Mouse (Mus musculus): Measurements from ENCODE around the gene Sart1. TPM values are rescaled to one million over a fixed set of nuclear protein-coding genes. Genes with fewer than 3 reads are reported as not detected.

The Sart1 gene
- polyA plus RNA-seq, 1 experiment from 2014 or later, result 72.5 TPM

GRCm38 (mm10) chr19:5337975-5338374, 50.5 kb downstream of the Sart1 start:
- 8% methylated on average over 5 of the region's 5 CpGs for WGBS (ENCODE audit: insufficient replicate concordance)
- H3K4me2 ChIP-seq, result no peak overlapping the region
- 0 out of 2 replicates have a peak, but pooled peaks cover 4% of the 10 kb centered on the region for H3K27me3 ChIP-seq (replicated peaks)
- no peak overlapping the region for H3K27ac ChIP-seq
- no peaks in the 10 kb centered on the region for H3K4me1 ChIP-seq
- H3K9ac ChIP-seq, result no peak overlapping the region
- no peaks in the 10 kb centered on the region for H3K9me3 ChIP-seq (replicated peaks)
- ATAC-seq, result no peak
- H3K36me3 ChIP-seq, result no peaks in the 10 kb centered on the region
- no peak overlapping the region for H3K4me3 ChIP-seq

- no peak within 1 kb of the TSS for H3K4me3 ChIP-seq
- H3K27ac ChIP-seq, result no peak within 1 kb of the TSS
- H3K4me2 ChIP-seq, result no peak within 1 kb of the TSS
- H3K4me1 ChIP-seq, result no peaks in the 10 kb centered on the region
- no peaks in the 10 kb centered on the region for H3K36me3 ChIP-seq
- no peak within 1 kb of the TSS for H3K9ac ChIP-seq
- WGBS (ENCODE audit: insufficient replicate concordance), result 71% methylated on average over 6 of the region's 6 CpGs
- no peaks in the 10 kb centered on the region for H3K9me3 ChIP-seq (replicated peaks)
- no peaks in the 10 kb centered on the region for H3K27me3 ChIP-seq (replicated peaks)
- no peak for ATAC-seq
Measured at GRCm38 (mm10) chr19:5335441-5335840, 53.1 kb downstream of the Sart1 start, which contains the start of gene Catsper1. Gene Catsper1, plus strand, starts transcription at chr19:5335741.

GRCm38 (mm10) chr19:5334741-5335140, 53.8 kb downstream of the Sart1 start:
- no peak for ATAC-seq
- H3K4me2 ChIP-seq, result no peak overlapping the region
- no peak overlapping the region for H3K9ac ChIP-seq
- no peak overlapping the region for H3K27ac ChIP-seq
- no peaks in the 10 kb centered on the region for H3K4me1 ChIP-seq
- no peaks in the 10 kb centered on the region for H3K9me3 ChIP-seq (replicated peaks)
- 60% methylated on average over 5 of the region's 5 CpGs for WGBS (ENCODE audit: insufficient replicate concordance)
- no peak overlapping the region for H3K4me3 ChIP-seq
- no peaks in the 10 kb centered on the region for H3K27me3 ChIP-seq (replicated peaks)
- no peaks in the 10 kb centered on the region for H3K36me3 ChIP-seq

- no peak overlapping the region for H3K4me2 ChIP-seq
- H3K36me3 ChIP-seq, result no peaks in the 10 kb centered on the region
- H3K9ac ChIP-seq, result no peak overlapping the region
- 60% methylated on average over 19 of the region's 19 CpGs for WGBS (ENCODE audit: insufficient replicate concordance)
- no peaks in the 10 kb centered on the region for H3K9me3 ChIP-seq (replicated peaks)
- H3K27ac ChIP-seq, result no peak overlapping the region
- ATAC-seq, result no peak
- peaks cover 4% of the 10 kb centered on the region; the same call in 1 of the 2 replicates for H3K27me3 ChIP-seq (replicated peaks)
- no peak overlapping the region for H3K4me3 ChIP-seq
- H3K4me1 ChIP-seq, result no peaks in the 10 kb centered on the region
Measured at GRCm38 (mm10) chr19:5327970-5328369, 60.5 kb downstream of the Sart1 start.

Other genes with a start within 250 kb of the Sart1 start
- gene Pacs1, start 115.6 kb downstream of the Sart1 start, polyA plus RNA-seq (2016; fragmentation: Nextera tagmentation; extraction: Ambion mirVana), result 17.2 and 19.7 TPM in 2 replicates
- gene Sf3b2, start 93.2 kb downstream of the Sart1 start, polyA plus RNA-seq (2016; fragmentation: Nextera tagmentation; extraction: Ambion mirVana), result 183 and 187 TPM in 2 replicates
- 0.29 and 0.54 TPM in 2 replicates for gene Gal3st3, start 90.4 kb downstream of the Sart1 start, polyA plus RNA-seq (2016; fragmentation: Nextera tagmentation; extraction: Ambion mirVana)
- gene Catsper1, start 53.0 kb downstream of the Sart1 start, polyA plus RNA-seq (2016; fragmentation: Nextera tagmentation; extraction: Ambion mirVana), result not detected in 2 replicates
- not detected in 2 replicates for gene Cst6, start 39.1 kb downstream of the Sart1 start, polyA plus RNA-seq (2016; fragmentation: Nextera tagmentation; extraction: Ambion mirVana)
- 50.3 and 54.0 TPM in 2 replicates for gene Eif1ad, start 22.0 kb downstream of the Sart1 start, polyA plus RNA-seq (2016; fragmentation: Nextera tagmentation; extraction: Ambion mirVana)
- 365 and 372 TPM in 2 replicates for gene Banf1, start 21.5 kb downstream of the Sart1 start, polyA plus RNA-seq (2016; fragmentation: Nextera tagmentation; extraction: Ambion mirVana)
- gene Tsga10ip, start 13.8 kb upstream of the Sart1 start, polyA plus RNA-seq (2016; fragmentation: Nextera tagmentation; extraction: Ambion mirVana), result 0.22 TPM in 1 of 2 replicates, not detected in the other
- 108 TPM in 2 replicates for gene Drap1, start 36.3 kb upstream of the Sart1 start, polyA plus RNA-seq (2016; fragmentation: Nextera tagmentation; extraction: Ambion mirVana)
- 21.8 and 24.0 TPM in 2 replicates for gene AI837181, start 36.4 kb upstream of the Sart1 start, polyA plus RNA-seq (2016; fragmentation: Nextera tagmentation; extraction: Ambion mirVana)
- not detected in 2 replicates for gene Fosl1, start 58.8 kb upstream of the Sart1 start, polyA plus RNA-seq (2016; fragmentation: Nextera tagmentation; extraction: Ambion mirVana)
- gene Ccdc85b, start 69.2 kb upstream of the Sart1 start, polyA plus RNA-seq (2016; fragmentation: Nextera tagmentation; extraction: Ambion mirVana), result 4.1 and 4.8 TPM in 2 replicates
- 44.3 and 45.2 TPM in 2 replicates for gene Fibp, start 71.9 kb upstream of the Sart1 start, polyA plus RNA-seq (2016; fragmentation: Nextera tagmentation; extraction: Ambion mirVana)
- gene Ctsw, start 79.8 kb upstream of the Sart1 start, polyA plus RNA-seq (2016; fragmentation: Nextera tagmentation; extraction: Ambion mirVana), result 0.43 and 0.53 TPM in 2 replicates
- gene Efemp2, start 85.3 kb upstream of the Sart1 start, polyA plus RNA-seq (2016; fragmentation: Nextera tagmentation; extraction: Ambion mirVana), result 30.0 and 30.6 TPM in 2 replicates
- 22.2 and 22.9 TPM in 2 replicates for gene Mus81, start 99.7 kb upstream of the Sart1 start, polyA plus RNA-seq (2016; fragmentation: Nextera tagmentation; extraction: Ambion mirVana)
- 1,523 and 1,533 TPM in 2 replicates for gene Cfl1, start 101.8 kb upstream of the Sart1 start, polyA plus RNA-seq (2016; fragmentation: Nextera tagmentation; extraction: Ambion mirVana)
- gene 1700020D05Rik, start 115.1 kb upstream of the Sart1 start, polyA plus RNA-seq (2016; fragmentation: Nextera tagmentation; extraction: Ambion mirVana), result 0.13 TPM in 1 of 2 replicates, not detected in the other
- gene Snx32, start 121.8 kb upstream of the Sart1 start, polyA plus RNA-seq (2016; fragmentation: Nextera tagmentation; extraction: Ambion mirVana), result 7.5 and 8.8 TPM in 2 replicates
- not detected in 2 replicates for gene Ovol1, start 171.9 kb upstream of the Sart1 start, polyA plus RNA-seq (2016; fragmentation: Nextera tagmentation; extraction: Ambion mirVana)
- 3.4 and 3.5 TPM in 2 replicates for gene Ap5b1, start 179.3 kb upstream of the Sart1 start, polyA plus RNA-seq (2016; fragmentation: Nextera tagmentation; extraction: Ambion mirVana)
- gene Rnaseh2c, start 213.2 kb upstream of the Sart1 start, polyA plus RNA-seq (2016; fragmentation: Nextera tagmentation; extraction: Ambion mirVana), result 171 and 177 TPM in 2 replicates
- gene Kat5, start 221.5 kb upstream of the Sart1 start, polyA plus RNA-seq (2016; fragmentation: Nextera tagmentation; extraction: Ambion mirVana), result 24.9 and 26.8 TPM in 2 replicates
- gene Rela, start 248.8 kb upstream of the Sart1 start, polyA plus RNA-seq (2016; fragmentation: Nextera tagmentation; extraction: Ambion mirVana), result 32.1 and 33.6 TPM in 2 replicates

Data from liver, embryonic 12.5 days (tissue).